Mouse (Mus musculus): ENCODE results near the gene Ush1g.

- TF ChIP-seq CTCF (IDR thresholded peaks at IDR 0.05; ENCODE audit: extremely low read depth, insufficient read depth, insufficient read length, insufficient replicate concordance), result no peak
- peak; percentile 97 for TF ChIP-seq POLR2A (IDR thresholded peaks at IDR 0.05; ENCODE audit: low read depth, low read length)
Observed at GRCm38 (mm10) chr11:115276780-115277603, 44.8 kb downstream of the Ush1g start, which contains the start of gene Fdxr.
